8 mouse cellular contexts compared by ENCODE assay signal in genomic region chr1:152766804-152767748, GRCm38 (mm10). TPM values are rescaled to one million over a fixed set of nuclear protein-coding genes. Genes with fewer than 3 reads are reported as not detected.
A peak's percentile ranks its signal among the peaks of the same experiment; 100 is the strongest.
DNase-seq lines count a peak whose midpoint lies in the region; ATAC-seq and TF ChIP-seq lines count a peak whose summit lies in the region.

No protein-coding gene starts in this region.

- peak overlapping the region; percentile 97 for H3K4me3 ChIP-seq in ES-Bruce4 (ENCODE audit: low read depth, low read length)
- peak overlapping the region; percentile 91 for H3K4me3 ChIP-seq in hindbrain, embryonic 10.5 days
- H3K4me3 ChIP-seq in liver, embryonic 11.5 days (ENCODE audit: low read depth, low read length) = peak overlapping the region; percentile 99

- TF ChIP-seq EP300 in ES-Bruce4 (IDR thresholded peaks at IDR 0.05; ENCODE audit: insufficient read depth, low read depth, low read length) = no peak

- peak overlapping the region; percentile 90 for H3K9ac ChIP-seq in ES-Bruce4 (ENCODE audit: low read depth, poor library complexity, severe bottlenecking)
- peak overlapping the region; percentile 94 for H3K9ac ChIP-seq in liver, embryonic 11.5 days (ENCODE audit: low read depth, low read length)

- H3K9me3 ChIP-seq in ES-Bruce4 (replicated peaks; ENCODE audit: control insufficient read depth, insufficient read depth, low read length, poor library complexity, severe bottlenecking) = no peaks in the 10 kb centered on the region
- no peaks in the 10 kb centered on the region for H3K9me3 ChIP-seq in hindbrain, embryonic 10.5 days
- H3K9me3 ChIP-seq in liver, embryonic 11.5 days (ENCODE audit: control insufficient read depth, low read length) = no peaks in the 10 kb centered on the region

- H3K27me3 ChIP-seq in ES-Bruce4 (ENCODE audit: control insufficient read depth, insufficient read depth, low read length, poor library complexity, severe bottlenecking) = peaks cover 4% of the 10 kb centered on the region; the same call in 1 of the 2 replicates
- H3K27me3 ChIP-seq in hindbrain, embryonic 10.5 days (ENCODE audit: insufficient read depth, poor library complexity, severe bottlenecking) = peaks cover 20% of the 10 kb centered on the region
- H3K27me3 ChIP-seq in liver, embryonic 11.5 days (replicated peaks; ENCODE audit: control insufficient read depth, insufficient read depth, low read length) = peaks cover 5% of the 10 kb centered on the region

- H3K4me2 ChIP-seq in liver, embryonic 11.5 days = peak overlapping the region; percentile 99

- ATAC-seq in liver, embryonic 11.5 days (replicated peaks; ENCODE audit: low FRiP score) = peak; percentile 54

- peaks cover 29% of the 10 kb centered on the region for H3K36me3 ChIP-seq in ES-Bruce4 (ENCODE audit: control insufficient read depth, insufficient read depth, low read length, poor library complexity, severe bottlenecking)
- peaks cover 30% of the 10 kb centered on the region for H3K36me3 ChIP-seq in hindbrain, embryonic 10.5 days
- peaks cover 8% of the 10 kb centered on the region for H3K36me3 ChIP-seq in liver, embryonic 11.5 days (ENCODE audit: control insufficient read depth, insufficient read depth, low read length)

- DNase-seq in kidney, adult 18-20 months = peak; percentile 40
- no peak for DNase-seq in kidney, postnatal 10 days
- peak; percentile 36 for DNase-seq in c-Kit-positive CD71-positive TER-119-positive erythroid progenitor cells, embryonic 14.5 days (ENCODE audit: low spot score)
- DNase-seq in hindbrain, embryonic 10.5 days (ENCODE audit: low spot score) = no peak
- no peak for DNase-seq in liver, embryonic 11.5 days (ENCODE audit: low spot score)
- peak; percentile 41 for DNase-seq in retina, embryonic 14.5 days (ENCODE audit: low spot score)
- no peak for DNase-seq in frontal cortex, adult 2 months (ENCODE audit: extremely low spot score in 1 of 2, low spot score in 1 of 2)

- 2% methylated on average over 60 of the region's 60 CpGs for WGBS in hindbrain, embryonic 10.5 days
- WGBS in liver, embryonic 11.5 days = 1% methylated on average over 58 of the region's 60 CpGs

- no peak for TF ChIP-seq POLR2A in ES-Bruce4 (IDR thresholded peaks at IDR 0.05; ENCODE audit: insufficient read depth, low read length)

- TF ChIP-seq CTCF in ES-Bruce4 (IDR thresholded peaks at IDR 0.05; ENCODE audit: low read depth, low read length) = no peak

- no peak overlapping the region for H3K27ac ChIP-seq in ES-Bruce4 (ENCODE audit: insufficient read depth, low read length)
- H3K27ac ChIP-seq in hindbrain, embryonic 10.5 days = peak overlapping the region; percentile 92
- peak overlapping the region; percentile 84 for H3K27ac ChIP-seq in liver, embryonic 11.5 days (ENCODE audit: low read depth, low read length)

- H3K4me1 ChIP-seq in ES-Bruce4 (ENCODE audit: control insufficient read depth, insufficient read depth, low read length) = no peaks in the 10 kb centered on the region
- peaks cover 8% of the 10 kb centered on the region for H3K4me1 ChIP-seq in hindbrain, embryonic 10.5 days (replicated peaks)
- 0 out of 2 replicates have a peak, but pooled peaks cover 5% of the 10 kb centered on the region for H3K4me1 ChIP-seq in liver, embryonic 11.5 days (replicated peaks; ENCODE audit: control insufficient read depth, insufficient read depth, low read length)

RNA-seq across cellular contexts. Expression of gene Arpc5, which starts 0.7 kb away (rescaled TPM):
- polyA plus RNA-seq in ES-Bruce4 (2011; ENCODE audit: insufficient read depth, insufficient read length, low read depth, missing spikeins) = 108 and 113 TPM in 2 replicates
- polyA plus RNA-seq in hindbrain, embryonic 10.5 days (2016; fragmentation: Nextera tagmentation; extraction: Ambion mirVana) = 231 and 256 TPM in 2 replicates
- 260 and 281 TPM in 2 replicates for polyA plus RNA-seq in liver, embryonic 11.5 days (2014; fragmentation: Nextera tagmentation; extraction: Ambion mirVana)
- 93.2 and 107 TPM in 2 replicates for polyA plus RNA-seq in frontal cortex, adult 2 months (2012; rRNA removed)

RNA-seq across cellular contexts. Expression of gene Rgl1, which starts 0.9 kb away (rescaled TPM):
- polyA plus RNA-seq in ES-Bruce4 (2011; ENCODE audit: insufficient read depth, insufficient read length, low read depth, missing spikeins) = 3.0 and 5.4 TPM in 2 replicates
- polyA plus RNA-seq in hindbrain, embryonic 10.5 days (2016; fragmentation: Nextera tagmentation; extraction: Ambion mirVana) = 27.1 and 28.9 TPM in 2 replicates
- 26.3 and 28.2 TPM in 2 replicates for polyA plus RNA-seq in liver, embryonic 11.5 days (2014; fragmentation: Nextera tagmentation; extraction: Ambion mirVana)
- polyA plus RNA-seq in frontal cortex, adult 2 months (2012; rRNA removed) = 60.8 and 63.0 TPM in 2 replicates

RNA-seq across cellular contexts. Expression of gene Apobec4, which starts 16.7 kb away (rescaled TPM):
- polyA plus RNA-seq in ES-Bruce4 (2011; ENCODE audit: insufficient read depth, insufficient read length, low read depth, missing spikeins) = not detected in 2 replicates
- polyA plus RNA-seq in hindbrain, embryonic 10.5 days (2016; fragmentation: Nextera tagmentation; extraction: Ambion mirVana) = not detected in 2 replicates
- polyA plus RNA-seq in liver, embryonic 11.5 days (2014; fragmentation: Nextera tagmentation; extraction: Ambion mirVana) = not detected in 2 replicates
- polyA plus RNA-seq in frontal cortex, adult 2 months (2012; rRNA removed) = not detected in 2 replicates

RNA-seq across cellular contexts. Expression of gene Ncf2, which starts 32.9 kb away (rescaled TPM):
- polyA plus RNA-seq in ES-Bruce4 (2011; ENCODE audit: insufficient read depth, insufficient read length, low read depth, missing spikeins) = 1.4 and 1.6 TPM in 2 replicates
- 2.5 and 4.2 TPM in 2 replicates for polyA plus RNA-seq in hindbrain, embryonic 10.5 days (2016; fragmentation: Nextera tagmentation; extraction: Ambion mirVana)
- polyA plus RNA-seq in liver, embryonic 11.5 days (2014; fragmentation: Nextera tagmentation; extraction: Ambion mirVana) = 12.6 and 13.9 TPM in 2 replicates
- 4.8 and 6.6 TPM in 2 replicates for polyA plus RNA-seq in frontal cortex, adult 2 months (2012; rRNA removed)

Comparison
In these comparisons a context has a peak if more than half of its experiments do, and no peak if none do; other contexts are left out.
1. DNase-seq: peak in kidney, adult 18-20 months (single experiment), c-Kit-positive CD71-positive TER-119-positive erythroid progenitor cells, embryonic 14.5 days (single experiment) and retina, embryonic 14.5 days (single experiment); none in kidney, postnatal 10 days (single experiment), hindbrain, embryonic 10.5 days (single experiment), liver, embryonic 11.5 days (single experiment) and frontal cortex, adult 2 months (0 of 2).
2. Peak in every context shown above with its lines, with median percentiles within 50 percentile points of each other: H3K4me3 ChIP-seq.